Mouse (Mus musculus): Measurements from ENCODE around the gene Slc15a5.
"Not testable (repeated sequence)": the region's sequence is repeated elsewhere in the genome, so short reads cannot be mapped to it uniquely, and the experiment has no call there.

The Slc15a5 gene

GRCm38 (mm10) chr6:138079816-138080215 is at the start of gene Slc15a5:
Gene Slc15a5, minus strand, starts transcription at chr6:138079916.
- no peak for DNase-seq (ENCODE audit: low spot score)

- DNase-seq (ENCODE audit: low spot score): no peak
Measured at GRCm38 (mm10) chr6:138128392-138129335, 48.9 kb upstream of the Slc15a5 start.

DNA sequence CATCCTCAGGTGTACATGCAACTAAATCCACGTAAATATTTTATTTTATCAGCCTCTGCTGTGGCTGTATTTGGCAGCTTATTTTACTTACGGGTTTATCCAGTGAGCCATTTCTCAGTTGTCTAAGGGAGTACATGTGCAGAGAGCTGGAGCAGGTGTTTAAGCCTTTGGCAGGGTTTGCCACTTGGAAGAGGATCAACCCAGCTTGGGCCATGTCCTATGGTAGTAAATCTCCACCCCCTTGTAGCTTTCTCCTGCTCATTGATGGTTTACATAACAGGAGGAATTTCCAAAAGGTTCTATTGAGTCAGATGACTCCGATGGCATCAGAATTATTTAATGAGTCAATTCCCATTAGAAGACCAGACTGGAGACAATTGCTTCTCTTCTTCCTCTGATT is 37.8 kb upstream of the Slc15a5 start:
- DNase-seq (ENCODE audit: low spot score): no peak

- DNase-seq (ENCODE audit: low spot score): no peak
Measured at GRCm38 (mm10) chr6:138104559-138104958, 24.8 kb upstream of the Slc15a5 start.

DNA sequence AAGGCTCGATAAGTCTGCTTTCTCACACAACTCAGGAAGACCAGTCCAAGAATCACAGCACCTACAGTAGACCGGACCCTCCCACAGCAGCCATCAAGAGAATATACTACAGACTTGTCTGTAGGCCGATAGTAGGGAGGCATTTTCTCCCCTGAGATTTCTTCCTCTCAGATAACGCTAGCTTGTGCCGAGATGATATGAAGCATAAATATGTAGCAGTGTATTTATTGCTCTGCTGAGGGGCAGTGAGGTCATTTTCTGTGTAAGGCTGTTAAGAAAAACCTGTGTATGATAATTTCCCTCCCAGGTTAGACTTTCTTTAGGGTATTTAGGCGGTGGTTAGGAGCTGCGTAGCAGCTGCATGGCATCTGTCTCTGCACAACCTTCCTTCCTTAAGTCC is 23.2 kb upstream of the Slc15a5 start:
- DNase-seq (ENCODE audit: low spot score): no peak

DNA sequence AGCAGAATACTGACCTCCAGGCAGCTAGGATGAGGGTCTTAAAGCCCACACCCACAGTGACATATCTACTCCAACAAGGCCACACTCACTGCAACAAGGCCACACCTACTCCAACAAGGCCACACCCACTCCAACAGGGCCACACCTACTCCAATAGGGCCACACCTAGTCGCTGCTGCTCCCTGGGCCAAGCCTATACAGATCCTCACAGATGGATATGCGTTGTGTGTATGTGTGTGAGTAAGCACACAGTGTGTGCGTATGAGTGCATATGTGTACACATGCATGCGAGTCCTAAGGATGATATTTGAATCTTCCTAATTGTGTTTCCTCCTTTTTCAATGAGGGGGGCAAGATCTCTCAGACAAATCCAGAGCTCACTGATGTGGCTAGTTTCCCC is 22.1 kb upstream of the Slc15a5 start:
- DNase-seq (ENCODE audit: low spot score): no peak

DNA sequence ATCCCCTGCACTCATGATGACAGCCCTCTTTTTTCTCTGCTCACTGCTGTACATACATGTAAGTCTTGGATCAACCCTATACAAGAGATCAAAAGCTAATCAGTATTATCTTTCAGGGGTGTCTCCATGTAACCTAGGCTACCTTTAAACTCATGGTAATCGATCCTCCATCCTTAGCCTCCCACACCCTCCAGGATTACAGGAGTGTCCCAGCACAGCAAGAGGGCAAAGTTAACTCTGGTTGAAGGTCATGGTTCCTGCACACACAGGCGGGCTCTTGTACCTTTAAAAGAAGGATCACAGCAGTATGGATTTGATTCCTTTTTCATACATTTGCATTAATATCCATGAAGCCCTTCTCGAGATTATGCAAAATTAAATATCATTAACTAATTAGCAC is 19.9 kb upstream of the Slc15a5 start:
- no peak for DNase-seq (ENCODE audit: low spot score)

DNA sequence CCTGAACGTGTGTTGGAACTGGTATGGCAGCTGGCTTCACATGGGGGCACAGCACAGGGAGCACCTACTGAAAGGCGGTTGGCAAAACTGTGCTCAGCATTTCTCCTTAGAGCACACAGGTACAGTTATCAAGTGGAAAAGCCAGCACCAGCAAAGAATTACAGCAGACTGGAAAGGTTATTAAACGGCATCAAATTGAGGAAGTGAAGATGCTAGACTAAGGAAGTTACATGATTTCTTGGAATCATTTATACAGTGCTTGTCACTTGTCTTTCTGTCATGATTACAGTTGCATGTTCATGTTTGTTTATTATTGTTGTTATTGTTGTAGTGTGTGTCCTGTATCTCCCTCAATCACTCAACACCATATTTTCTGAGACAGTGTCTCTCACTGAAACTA is 15.3 kb upstream of the Slc15a5 start:
- DNase-seq (ENCODE audit: low spot score): no peak

DNA sequence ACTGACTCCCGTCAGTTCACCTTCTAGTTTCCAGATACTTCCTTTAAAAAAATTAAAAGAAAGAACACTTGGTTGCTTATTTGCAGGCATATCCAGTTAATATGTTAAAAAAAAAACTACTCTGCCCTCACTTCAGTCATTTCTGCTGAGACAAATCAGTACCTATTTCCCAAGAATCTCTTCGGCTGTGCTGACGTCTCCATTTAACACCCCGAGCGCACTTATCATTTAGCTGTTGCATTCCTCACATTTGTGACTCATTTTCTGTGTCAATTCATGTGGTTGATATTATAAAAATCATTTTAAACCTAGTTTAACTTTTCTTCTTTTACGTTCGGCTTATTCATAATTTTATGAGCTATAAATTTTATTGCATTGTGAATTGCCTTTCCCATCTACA is 12.7 kb upstream of the Slc15a5 start:
- no peak for DNase-seq (ENCODE audit: low spot score)

DNA sequence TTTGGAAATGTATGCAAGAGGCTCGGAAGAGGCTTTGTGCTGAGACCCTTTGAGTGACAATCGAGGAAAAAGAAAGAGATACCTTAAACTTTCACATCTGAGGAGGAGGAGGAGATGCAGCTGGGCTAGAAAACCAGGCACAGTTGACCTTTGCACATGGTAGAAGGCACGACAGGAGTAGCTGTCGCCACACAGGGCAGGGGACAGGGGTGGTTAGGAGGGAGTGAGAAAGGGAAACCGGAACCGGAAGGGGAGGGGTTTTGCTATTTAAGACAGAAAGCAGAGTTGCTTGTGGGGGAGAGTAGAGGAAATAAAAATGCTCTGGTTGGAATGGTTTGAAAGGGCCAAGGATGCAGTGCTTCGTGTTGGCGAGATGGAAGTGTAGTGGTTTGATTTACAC is 9.4 kb upstream of the Slc15a5 start:
- no peak for DNase-seq (ENCODE audit: low spot score)

- not testable (repeated sequence) for DNase-seq (ENCODE audit: low spot score)
Measured at GRCm38 (mm10) chr6:138086421-138086820, 6.7 kb upstream of the Slc15a5 start.

- DNase-seq (ENCODE audit: low spot score): no peak
Measured at GRCm38 (mm10) chr6:138080778-138081549, 1.2 kb upstream of the Slc15a5 start.

DNA sequence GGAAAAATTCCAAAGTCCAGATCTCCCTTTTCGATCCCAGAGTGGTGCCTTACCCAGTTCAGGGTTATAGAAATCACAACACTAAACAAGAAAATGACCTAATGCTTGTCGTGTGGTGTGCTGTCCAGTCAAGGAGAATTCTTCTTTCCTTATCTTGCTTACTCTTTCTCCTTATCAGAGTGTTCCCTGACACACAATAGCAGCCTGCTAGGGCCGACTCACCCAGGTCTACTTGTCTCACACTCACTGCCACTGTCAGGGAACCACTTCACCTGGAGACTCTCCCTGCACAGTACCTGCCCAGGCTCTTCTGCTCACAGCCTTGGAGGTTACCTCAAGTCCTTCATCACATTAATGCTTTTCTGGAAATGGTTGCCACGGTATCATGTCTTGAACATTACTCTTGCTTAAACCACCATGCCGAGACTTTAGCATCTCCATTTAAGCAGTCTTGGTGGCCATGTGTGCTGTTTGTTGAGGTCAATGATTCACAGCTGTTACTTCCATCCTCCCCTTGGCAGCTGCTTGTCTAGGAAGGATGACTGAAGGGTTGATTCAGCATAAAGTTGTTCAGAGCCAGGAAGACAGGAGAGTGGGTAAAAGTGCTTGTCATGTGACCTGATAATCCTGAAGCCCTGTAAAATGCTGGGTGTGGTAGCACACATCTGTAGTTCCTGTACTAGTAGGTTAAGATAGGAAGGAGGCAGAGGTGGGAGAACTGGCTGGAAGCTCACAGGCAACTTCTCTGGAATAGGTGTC is 1.9 kb downstream of the Slc15a5 start:
- no peak for DNase-seq (ENCODE audit: low spot score)

GRCm38 (mm10) chr6:138075723-138076122 is 4.0 kb downstream of the Slc15a5 start:
- no peak for DNase-seq (ENCODE audit: low spot score)

GRCm38 (mm10) chr6:138073540-138073939 is 6.2 kb downstream of the Slc15a5 start:
- no peak for DNase-seq (ENCODE audit: low spot score)

DNA sequence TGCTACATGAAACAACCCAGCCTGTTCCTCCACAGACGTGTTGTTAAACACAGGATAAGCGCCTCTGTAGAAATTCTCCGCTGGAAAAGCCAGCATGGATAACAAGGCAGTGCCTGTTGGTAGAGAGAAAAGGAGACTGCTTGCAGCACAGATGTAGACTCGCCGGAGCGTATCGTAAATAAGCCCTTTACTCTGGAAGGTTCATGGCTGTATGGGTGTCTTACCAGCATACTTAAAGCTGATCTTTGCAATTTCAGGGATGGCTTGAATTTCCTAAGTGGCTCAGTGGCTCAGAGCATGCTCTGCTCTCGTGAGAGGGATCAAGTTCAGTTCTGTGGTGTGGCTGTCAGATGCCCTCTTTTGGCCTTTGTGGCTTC is 6.8 kb downstream of the Slc15a5 start:
- no peak for DNase-seq (ENCODE audit: low spot score)

DNA sequence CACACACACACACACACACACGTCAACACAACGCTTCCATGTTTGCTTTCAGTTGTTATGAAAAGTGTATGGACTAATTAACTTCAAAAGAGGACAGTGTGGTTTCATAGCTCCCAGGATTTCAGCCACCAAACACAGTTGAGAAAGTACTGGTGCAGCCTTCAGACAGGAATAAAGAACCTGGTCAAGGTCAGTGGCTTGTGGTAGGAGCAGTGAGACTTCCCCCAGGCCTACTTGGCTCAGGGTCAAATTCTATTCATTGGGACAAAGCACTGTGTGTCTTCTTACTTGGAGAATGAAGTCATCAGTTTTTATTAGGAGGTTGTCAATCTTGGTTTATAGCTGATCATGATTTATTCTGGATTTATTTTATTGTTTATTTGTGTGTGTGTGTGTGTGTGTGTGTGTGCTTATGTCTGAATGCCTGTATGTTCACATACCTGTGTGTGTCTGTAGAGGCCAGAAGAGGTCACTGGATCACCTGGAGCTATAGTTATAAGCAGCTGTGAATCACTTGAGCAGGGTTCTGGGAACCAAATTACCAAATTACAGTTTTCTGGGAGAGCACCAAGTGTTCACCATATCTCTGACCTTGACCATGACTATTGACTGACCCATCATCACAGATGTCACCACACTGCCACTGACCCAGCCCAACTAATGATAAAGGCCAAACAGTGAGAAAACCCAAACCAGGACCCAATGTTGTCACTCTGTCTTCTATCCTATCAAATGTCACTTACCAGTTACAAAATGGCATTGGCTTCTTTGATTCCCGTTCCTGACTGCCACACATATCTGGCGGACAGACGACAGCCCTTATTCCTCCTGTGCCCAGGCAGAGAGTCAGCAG is 7.4 kb downstream of the Slc15a5 start:
- DNase-seq (ENCODE audit: low spot score): no peak

DNA sequence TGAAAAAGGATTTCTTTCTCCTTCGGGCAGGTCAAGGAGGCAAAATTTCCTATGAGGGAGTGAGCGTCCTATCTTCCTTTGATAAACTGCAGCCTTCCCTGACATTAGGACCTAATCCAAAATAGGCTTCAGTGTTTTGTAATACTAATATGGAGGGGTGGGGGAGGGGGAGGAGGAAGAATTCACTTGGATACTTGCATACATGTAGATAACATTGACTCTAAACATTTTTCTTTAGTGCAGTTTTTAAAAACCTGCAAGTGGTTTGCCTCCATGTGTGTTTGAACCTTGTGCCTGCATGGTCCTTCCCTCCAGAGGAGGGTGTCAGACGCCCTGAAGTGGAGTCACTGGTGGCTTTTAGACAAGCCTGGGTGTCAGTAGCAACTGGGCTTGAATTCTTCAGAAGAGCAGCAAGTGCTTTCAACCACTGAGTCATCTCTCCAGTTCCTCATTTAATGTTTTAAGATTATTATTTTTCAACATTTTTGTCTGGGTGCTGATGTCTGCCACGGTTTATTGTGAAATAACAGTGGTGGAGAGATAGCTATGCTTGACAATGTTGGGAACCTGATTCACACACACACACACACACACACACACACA is 8.1 kb downstream of the Slc15a5 start:
- DNase-seq (ENCODE audit: low spot score): no peak

DNA sequence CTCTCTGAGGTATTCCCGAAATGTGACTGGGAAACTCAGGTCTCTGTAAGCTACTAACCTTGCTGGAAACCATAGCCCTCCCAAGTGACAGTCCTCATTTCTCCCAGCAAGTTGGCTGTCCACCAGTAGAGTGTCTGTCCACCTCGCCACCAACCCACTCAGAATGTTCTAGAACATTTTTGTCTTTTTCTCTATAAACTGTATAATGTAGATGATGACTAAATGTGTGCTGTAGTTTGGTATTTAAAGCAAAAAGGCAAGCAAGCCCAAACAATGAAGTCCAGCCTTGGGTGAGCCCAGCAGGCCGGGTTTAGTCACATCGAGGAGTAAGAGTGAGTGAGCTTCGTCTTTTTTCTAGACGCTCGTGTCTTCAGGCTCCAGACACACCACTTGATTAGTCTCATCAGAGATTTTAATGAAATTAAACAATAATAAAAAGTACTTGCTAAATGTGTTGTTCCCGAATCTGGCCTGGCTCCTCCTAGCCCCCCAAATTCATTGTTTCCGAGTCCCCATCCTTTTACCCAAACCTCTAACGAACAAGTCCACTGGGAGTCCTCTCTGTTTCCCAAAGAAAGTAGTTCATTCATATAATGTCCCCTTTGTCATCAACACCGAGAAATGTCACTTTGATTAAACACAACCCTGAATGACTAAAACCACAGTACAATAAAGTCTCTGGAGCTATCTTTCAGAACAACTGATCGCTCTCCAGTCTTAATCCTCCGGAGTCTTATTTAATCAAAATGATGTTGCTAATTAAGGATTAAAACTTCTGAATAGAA is 8.8 kb downstream of the Slc15a5 start:
- no peak for DNase-seq (ENCODE audit: low spot score)

- DNase-seq (ENCODE audit: low spot score): no peak
Measured at GRCm38 (mm10) chr6:138069921-138070320, 9.8 kb downstream of the Slc15a5 start.

Data from testis, postnatal 10 days (tissue).